Mouse (Mus musculus) liver, embryonic 14.5 days (tissue): ENCODE results near the gene Opcml. TPM values are rescaled to one million over a fixed set of nuclear protein-coding genes. Genes with fewer than 3 reads are reported as not detected.

Experiments used
- ATAC-seq: fragments of 200-750 bp; cut with Nextera tagmentation; 2 replicates; pipeline ENCODE4 v1.8.0; 2017; ENCODE audit warnings: moderate number of reproducible peaks, mild to moderate bottlenecking, moderate library complexity; ENCODE audit not compliant: insufficient read depth
- DNase-seq, 3 experiments: peaks; one replicate each; pipeline ENCODE4 v3.0.0-alpha.2; 2012 to 2013; ENCODE audit warnings: low read depth in 3 of 3, low spot score in 3 of 3
- H3K27ac ChIP-seq: fragments of 300-500 bp; sonication (generic); 2 replicates; pipeline ENCODE4 v1.5.1; 2014; ENCODE audit warnings: moderate library complexity, mild to moderate bottlenecking, control low read depth, inconsistent platforms
- H3K27me3 ChIP-seq: fragments of 300-500 bp; sonication (generic); 2 replicates; pipeline ENCODE4 v1.6.1; 2014; ENCODE audit warnings: mild to moderate bottlenecking, low read length, moderate library complexity; ENCODE audit not compliant: control insufficient read depth, insufficient read depth
- H3K36me3 ChIP-seq: fragments of 300-500 bp; sonication (generic); replicated peaks from 2 replicates; pipeline ENCODE4 v1.6.1; 2014; ENCODE audit warnings: low read depth; ENCODE audit not compliant: control insufficient read depth, insufficient read depth
- H3K4me1 ChIP-seq, 2 experiments: fragments of 200-500 bp in 1 of 2; fragments of 300-500 bp in 1 of 2; sonication (generic) in 1 of 2; replicated peaks; 2 replicates each; pipeline ENCODE4 v1.6.1; 2012 to 2014; ENCODE audit warnings: antibody characterized with exemption in 1 of 2, inconsistent platforms in 1 of 2, low read length in 1 of 2; ENCODE audit not compliant: control insufficient read depth in 2 of 2, insufficient read depth in 2 of 2
- H3K4me2 ChIP-seq: fragments of 300-500 bp; sonication (generic); 2 replicates; pipeline ENCODE4 v1.6.1; 2014; ENCODE audit warnings: low read depth, mild to moderate bottlenecking, control low read depth, moderate library complexity
- H3K4me3 ChIP-seq, 2 experiments: fragments of 200-500 bp in 1 of 2; fragments of 300-500 bp in 1 of 2; sonication (generic) in 1 of 2; 2 replicates each; pipeline ENCODE4 v1.5.1; 2012 to 2014; ENCODE audit warnings: low read depth in 2 of 2, low read length in 2 of 2, mild to moderate bottlenecking in 2 of 2, control low read depth in 1 of 2, inconsistent platforms in 1 of 2, moderate library complexity in 1 of 2; ENCODE audit not compliant: insufficient read depth in 1 of 2
- H3K9ac ChIP-seq: fragments of 300-500 bp; sonication (generic); replicated peaks from 2 replicates; pipeline ENCODE4 v1.6.1; 2014; ENCODE audit warnings: mild to moderate bottlenecking, control low read depth, moderate library complexity
- H3K9me3 ChIP-seq: fragments of 300-500 bp; sonication (generic); 2 replicates; pipeline ENCODE4 v1.6.1; 2016; ENCODE audit warnings: low read length, mixed read lengths; ENCODE audit not compliant: control insufficient read depth
- CTCF ChIP-seq: IDR thresholded peaks from 2 replicates; pipeline ENCODE4 v1.5.1; 2016; ENCODE audit warnings: antibody characterized with exemption, low read depth, control low read depth
- EP300 ChIP-seq: IDR thresholded peaks from 2 replicates; pipeline ENCODE4 v1.6.1; 2016; ENCODE audit warnings: antibody characterized with exemption, low read depth
- WGBS: fragments of 180-500 bp; shearing (Covaris S2); extraction: QIAGEN DNeasy Blood & Tissue Kit; methylation state at CpG from one replicate; pipeline ENCODE4 v1.1.7; 2014; ENCODE audit not compliant: insufficient replicate concordance; 5-methylcytosine and 5-hydroxymethylcytosine counted together
- polyA plus RNA-seq, 2 experiments: library from polyadenylated mRNA; depleted of rRNA in 1 of 2; stranded (reverse) in 1 of 2; unstranded in 1 of 2; fragments of >200 nt; fragmentation: Nextera tagmentation in 1 of 2; extraction: Ambion mirVana in 1 of 2; gene quantifications; 2 replicates each; pipeline versions ENCODE4 v1.2.1 to v1.2.3; 2012 to 2014

The Opcml gene
- polyA plus RNA-seq, 2 experiments, result 0.03 TPM; not detected in 1

GRCm38 (mm10) chr9:28744771-28745170 lies 954.2 kb downstream of the Opcml start:
- no peaks in the 10 kb centered on the region for H3K36me3 ChIP-seq
- no peak overlapping the region for H3K27ac ChIP-seq
- no peaks in the 10 kb centered on the region for H3K9me3 ChIP-seq
- TF ChIP-seq CTCF (no peak), EP300 (no peak)
- no peak overlapping the region for H3K9ac ChIP-seq
- H3K4me2 ChIP-seq, result no peak overlapping the region
- DNase-seq (no peak), ATAC-seq (no peak)
- no peaks in the 10 kb centered on the region for H3K4me1 ChIP-seq
- no peaks in the 10 kb centered on the region for H3K27me3 ChIP-seq
- H3K4me3 ChIP-seq, result no peak overlapping the region
- WGBS, result 47% methylated on average over 3 of the region's 3 CpGs

- DNase-seq, result no peak
- Histone ChIP-seq H3K27ac (no peak overlapping the region), H3K4me1 (no peaks in the 10 kb centered on the region), H3K36me3 (no peaks in the 10 kb centered on the region), H3K9me3 (no peaks in the 10 kb centered on the region), H3K4me2 (no peak overlapping the region), H3K27me3 (no peaks in the 10 kb centered on the region), H3K9ac (no peak overlapping the region), H3K4me3 (no peak overlapping the region)
- no peak for ATAC-seq
- no peak for TF ChIP-seq EP300
- TF ChIP-seq CTCF, result no peak; the same call in 1 of the 2 replicates
- 53% methylated on average over 2 of the region's 2 CpGs for WGBS
Measured at GRCm38 (mm10) chr9:28748902-28749301, 958.3 kb downstream of the Opcml start.

- Histone ChIP-seq H3K4me1 (no peaks in the 10 kb centered on the region), H3K36me3 (no peaks in the 10 kb centered on the region), H3K9me3 (no peaks in the 10 kb centered on the region), H3K27ac (no peak overlapping the region), H3K27me3 (no peaks in the 10 kb centered on the region), H3K9ac (no peak overlapping the region), H3K4me3 (no peak overlapping the region), H3K4me2 (no peak overlapping the region)
- ATAC-seq (no peak), DNase-seq (no peak)
- 39% methylated on average over 5 of the region's 5 CpGs for WGBS
- TF ChIP-seq EP300, result no peak
Measured at GRCm38 (mm10) chr9:28752908-28753307, 962.3 kb downstream of the Opcml start.

GRCm38 (mm10) chr9:28756841-28757451 lies 966.4 kb downstream of the Opcml start:
- Histone ChIP-seq H3K9me3 (no peaks in the 10 kb centered on the region), H3K4me3 (no peak overlapping the region), H3K36me3 (no peaks in the 10 kb centered on the region), H3K27me3 (no peaks in the 10 kb centered on the region), H3K4me1 (no peaks in the 10 kb centered on the region), H3K9ac (no peak overlapping the region), H3K27ac (no peak overlapping the region), H3K4me2 (no peak overlapping the region)
- ATAC-seq (no peak), DNase-seq (no peak)
- TF ChIP-seq CTCF (no peak), EP300 (no peak)
- WGBS, result 48% methylated on average over 4 of the region's 4 CpGs

DNA sequence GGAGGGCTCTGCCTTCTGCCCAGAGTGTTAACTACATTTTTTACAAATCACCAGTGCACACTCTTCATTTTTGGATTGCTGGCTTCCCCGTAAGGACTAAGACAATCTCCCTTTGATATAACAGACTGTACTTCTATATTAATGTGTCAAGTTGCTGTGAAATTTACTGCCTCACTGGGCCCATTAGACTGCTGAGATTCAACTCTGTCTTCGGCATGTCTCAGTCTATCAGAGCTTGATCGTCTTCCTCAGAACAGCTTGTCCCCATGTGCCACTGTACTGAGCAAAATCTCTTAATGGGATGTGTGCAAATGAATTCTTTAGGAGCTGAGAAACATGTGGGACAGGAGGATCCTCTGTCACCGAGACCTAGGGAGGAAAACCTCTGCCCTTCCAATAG lies 970.9 kb downstream of the Opcml start:
- DNase-seq (no peak), ATAC-seq (no peak)
- Histone ChIP-seq H3K27me3 (no peaks in the 10 kb centered on the region), H3K4me1 (no peaks in the 10 kb centered on the region), H3K36me3 (no peaks in the 10 kb centered on the region), H3K27ac (no peak overlapping the region), H3K4me3 (no peak overlapping the region), H3K4me2 (no peak overlapping the region), H3K9ac (no peak overlapping the region), H3K9me3 (no peaks in the 10 kb centered on the region)
- 60% methylated on average over 4 of the region's 4 CpGs for WGBS
- TF ChIP-seq EP300 (no peak), CTCF (no peak)
